Mouse (Mus musculus) midbrain, embryonic 10.5 days (tissue): ENCODE data around the gene Pdap1. TPM values are rescaled to one million over a fixed set of nuclear protein-coding genes. Genes with fewer than 3 reads are reported as not detected.
"Not testable (repeated sequence)": the region's sequence is repeated elsewhere in the genome, so short reads cannot be mapped to it uniquely, and the experiment has no call there.

Experiments used
- DNase-seq: peaks from one replicate; pipeline ENCODE4 v3.0.0-alpha.2; 2017; ENCODE audit warnings: low spot score
- H3K27ac ChIP-seq: fragments of 300-500 bp; sonication (generic); replicated peaks from 2 replicates; pipeline ENCODE4 v1.5.1; 2016; ENCODE audit warnings: mild to moderate bottlenecking
- H3K27me3 ChIP-seq: fragments of 300-500 bp; sonication (generic); 2 replicates; pipeline ENCODE4 v1.6.1; 2016; ENCODE audit warnings: low read depth, mild to moderate bottlenecking; ENCODE audit not compliant: poor library complexity, severe bottlenecking
- H3K36me3 ChIP-seq: fragments of 300-500 bp; sonication (generic); 2 replicates; pipeline ENCODE4 v1.6.1; 2016; ENCODE audit warnings: mild to moderate bottlenecking, moderate library complexity
- H3K4me1 ChIP-seq: fragments of 300-500 bp; sonication (generic); 2 replicates; pipeline ENCODE4 v1.6.1; 2016
- H3K4me3 ChIP-seq: fragments of 300-500 bp; sonication (generic); 2 replicates; pipeline ENCODE4 v1.5.1; 2016; ENCODE audit warnings: mild to moderate bottlenecking, moderate library complexity
- H3K9me3 ChIP-seq: fragments of 300-500 bp; sonication (generic); replicated peaks from 2 replicates; pipeline ENCODE4 v1.6.1; 2016; ENCODE audit warnings: mild to moderate bottlenecking
- WGBS: fragments of 180-500 bp; shearing (Covaris S2); methylation state at CpG from one replicate; pipeline ENCODE4 v1.1.7; 2016; 5-methylcytosine and 5-hydroxymethylcytosine counted together
- polyA plus RNA-seq: library from polyadenylated mRNA; unstranded; fragments of >200 nt; fragmentation: Nextera tagmentation; extraction: Ambion mirVana; gene quantifications from 2 replicates; pipeline ENCODE4 v1.2.1, GENCODE M21; 2016

The Pdap1 gene
- polyA plus RNA-seq, 1 experiment from 2014 or later = 134 TPM

- WGBS = 65% methylated on average over 4 of the region's 4 CpGs
- H3K9me3 ChIP-seq = peaks cover 7% of the 10 kb centered on the region; the same call in 1 of the 2 replicates
- DNase-seq = no peak
Observed at GRCm38 (mm10) chr5:145116316-145116715, 23.7 kb downstream of the Pdap1 start.

GRCm38 (mm10) chr5:145115736-145116135 is 24.3 kb downstream of the Pdap1 start:
- peaks cover 7% of the 10 kb centered on the region; the same call in 1 of the 2 replicates for H3K9me3 ChIP-seq
- peaks cover 32% of the 10 kb centered on the region for H3K27me3 ChIP-seq
- H3K4me1 ChIP-seq = peaks cover 14% of the 10 kb centered on the region
- H3K36me3 ChIP-seq = peaks cover 7% of the 10 kb centered on the region
- no peak overlapping the region for H3K27ac ChIP-seq
- WGBS = 98% methylated on average over 5 of the region's 5 CpGs
- H3K4me3 ChIP-seq = no peak overlapping the region
- no peak for DNase-seq

More at GRCm38 (mm10) chr5:145116316-145116715, 23.7 kb downstream of the Pdap1 start:
- peaks cover 32% of the 10 kb centered on the region for H3K27me3 ChIP-seq
- H3K36me3 ChIP-seq = peaks cover 1% of the 10 kb centered on the region; the same call in 1 of the 2 replicates
- peaks cover 14% of the 10 kb centered on the region for H3K4me1 ChIP-seq
- H3K27ac ChIP-seq = no peak overlapping the region
- no peak overlapping the region for H3K4me3 ChIP-seq

- DNase-seq = peak; percentile 33
- H3K36me3 ChIP-seq = peaks cover 16% of the 10 kb centered on the region
- peaks cover 7% of the 10 kb centered on the region; the same call in 1 of the 2 replicates for H3K9me3 ChIP-seq
- peaks cover 14% of the 10 kb centered on the region for H3K4me1 ChIP-seq
- peak overlapping the region; percentile 65 for H3K27ac ChIP-seq
- WGBS = 20% methylated on average over 40 of the region's 40 CpGs
- peaks cover 32% of the 10 kb centered on the region for H3K27me3 ChIP-seq
- peak overlapping the region; percentile 62 for H3K4me3 ChIP-seq
Observed at GRCm38 (mm10) chr5:145114606-145115473, 25.2 kb downstream of the Pdap1 start.

GRCm38 (mm10) chr5:145114071-145114605 is 25.9 kb downstream of the Pdap1 start, which contains the start of gene Arpc1b:
TSS of gene Arpc1b (plus strand) at chr5:145114215.
- WGBS = under 1% methylated on average over 52 of the region's 53 CpGs
- H3K4me3 ChIP-seq = peak within 1 kb of the TSS; percentile 62
- peaks cover 1% of the 10 kb centered on the region; the same call in 1 of the 2 replicates for H3K9me3 ChIP-seq
- H3K36me3 ChIP-seq = peaks cover 23% of the 10 kb centered on the region
- DNase-seq = peak; percentile 56
- H3K27ac ChIP-seq = peak within 1 kb of the TSS; percentile 65
- H3K4me1 ChIP-seq = peaks cover 14% of the 10 kb centered on the region
- H3K27me3 ChIP-seq = peaks cover 32% of the 10 kb centered on the region

GRCm38 (mm10) chr5:145113416-145113815 is 26.6 kb downstream of the Pdap1 start:
- peaks cover 30% of the 10 kb centered on the region for H3K36me3 ChIP-seq
- DNase-seq = no peak
- peaks cover 14% of the 10 kb centered on the region for H3K4me1 ChIP-seq
- peaks cover 32% of the 10 kb centered on the region for H3K27me3 ChIP-seq
- H3K4me3 ChIP-seq = peak overlapping the region; percentile 62
- 63% methylated on average over 2 of the region's 2 CpGs for WGBS
- no peak overlapping the region for H3K27ac ChIP-seq
- H3K9me3 ChIP-seq = no peaks in the 10 kb centered on the region

GRCm38 (mm10) chr5:145112566-145112965 is 27.5 kb downstream of the Pdap1 start:
- DNase-seq = no peak
- Histone ChIP-seq H3K27ac (no peak overlapping the region), H3K27me3 (peaks cover 32% of the 10 kb centered on the region), H3K9me3 (no peaks in the 10 kb centered on the region), H3K4me1 (peaks cover 14% of the 10 kb centered on the region), H3K36me3 (peaks cover 39% of the 10 kb centered on the region), H3K4me3 (no peak overlapping the region)
- WGBS = 84% methylated on average over 8 of the region's 8 CpGs

GRCm38 (mm10) chr5:145110401-145110800 is 29.6 kb downstream of the Pdap1 start:
- no peak overlapping the region for H3K27ac ChIP-seq
- H3K36me3 ChIP-seq = peaks cover 60% of the 10 kb centered on the region
- H3K4me3 ChIP-seq = no peak overlapping the region
- DNase-seq = no peak
- peaks cover 14% of the 10 kb centered on the region for H3K4me1 ChIP-seq
- WGBS = 88% methylated on average over 6 of the region's 6 CpGs
- H3K9me3 ChIP-seq = no peaks in the 10 kb centered on the region
- H3K27me3 ChIP-seq = peaks cover 25% of the 10 kb centered on the region

GRCm38 (mm10) chr5:145105694-145106275 is 34.3 kb downstream of the Pdap1 start:
- Histone ChIP-seq H3K9me3 (no peaks in the 10 kb centered on the region), H3K36me3 (peaks cover 100% of the 10 kb centered on the region), H3K27me3 (no peaks in the 10 kb centered on the region), H3K4me1 (no peaks in the 10 kb centered on the region), H3K4me3 (no peak overlapping the region), H3K27ac (no peak overlapping the region)
- 96% methylated on average over 9 of the region's 9 CpGs for WGBS
- DNase-seq = no peak

- Histone ChIP-seq H3K4me3 (no peak overlapping the region), H3K27ac (no peak overlapping the region), H3K27me3 (no peaks in the 10 kb centered on the region), H3K4me1 (no peaks in the 10 kb centered on the region), H3K9me3 (no peaks in the 10 kb centered on the region), H3K36me3 (peaks cover 100% of the 10 kb centered on the region)
- WGBS = 91% methylated on average over 9 of the region's 9 CpGs
- no peak for DNase-seq
Observed at GRCm38 (mm10) chr5:145104328-145104727, 35.7 kb downstream of the Pdap1 start.

- H3K4me3 ChIP-seq = no peak overlapping the region
- H3K4me1 ChIP-seq = no peaks in the 10 kb centered on the region
- 89% methylated on average over 4 of the region's 4 CpGs for WGBS
- DNase-seq = no peak
- no peak overlapping the region for H3K27ac ChIP-seq
- peaks cover 100% of the 10 kb centered on the region for H3K36me3 ChIP-seq
- no peaks in the 10 kb centered on the region for H3K27me3 ChIP-seq
- no peaks in the 10 kb centered on the region for H3K9me3 ChIP-seq
Observed at GRCm38 (mm10) chr5:145102706-145103105, 37.3 kb downstream of the Pdap1 start.

- H3K9me3 ChIP-seq, H3K27ac ChIP-seq, H3K4me1 ChIP-seq, H3K4me3 ChIP-seq, H3K27me3 ChIP-seq, DNase-seq: not testable (repeated sequence)
- H3K36me3 ChIP-seq = peaks cover 100% of the 10 kb centered on the region
- 95% methylated on average over 11 of the region's 11 CpGs for WGBS
Observed at GRCm38 (mm10) chr5:145101451-145101850, 38.6 kb downstream of the Pdap1 start.

- WGBS = 96% methylated on average over 9 of the region's 9 CpGs
- no peak for DNase-seq
- Histone ChIP-seq H3K36me3 (peaks cover 100% of the 10 kb centered on the region), H3K27ac (no peak overlapping the region), H3K9me3 (no peaks in the 10 kb centered on the region), H3K4me3 (no peak overlapping the region), H3K27me3 (no peaks in the 10 kb centered on the region), H3K4me1 (no peaks in the 10 kb centered on the region)
Observed at GRCm38 (mm10) chr5:145100960-145101359, 39.1 kb downstream of the Pdap1 start.
